Mouse (Mus musculus) left cerebral cortex, postnatal 25 days (tissue): ENCODE results near the gene Fibp. TPM values are rescaled to one million over a fixed set of nuclear protein-coding genes. Genes with fewer than 3 reads are reported as not detected.

Experiments used
- DNase-seq, 2 experiments: peaks; one replicate each; pipeline ENCODE4 v3.0.0; 2022; ENCODE audit warnings: low spot score in 2 of 2, mixed read lengths in 1 of 2
- intact Hi-C: fragments of 180-260 bp; cut with DNase I; formaldehyde crosslinking; loops from one replicate; pipeline ENCODE4 v1.15.1; 2025
- total RNA-seq, 2 experiments: library from RNA; stranded (reverse); gene quantifications; 2 replicates each; pipeline ENCODE4 v1.2.3; 2021

Gene Fibp
- total RNA-seq, 2 experiments from 2014 or later: 81.9 to 92.9 TPM

DNA sequence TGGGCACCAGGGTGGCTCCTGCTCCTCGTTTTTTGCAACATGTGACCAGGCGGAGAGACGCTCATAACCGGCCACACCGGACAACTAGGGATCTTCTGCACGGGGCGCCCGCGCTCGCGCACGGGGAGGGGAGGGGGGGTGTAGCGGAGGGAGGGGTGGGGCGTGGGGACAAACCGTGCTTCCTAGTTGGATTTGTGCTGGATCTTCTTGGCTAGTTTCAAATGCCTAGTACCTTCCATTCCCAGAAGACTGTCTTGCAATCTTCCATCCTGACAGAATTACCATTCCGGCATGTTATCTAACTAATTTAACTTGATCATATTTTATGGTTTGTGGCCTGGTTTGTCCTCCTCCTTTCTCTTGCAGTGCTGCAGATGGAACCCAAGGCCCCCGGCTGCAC lies 43.3 kb downstream of the Fibp start, which contains the start of gene 1700020D05Rik:
TSS of gene 1700020D05Rik (minus strand) at position 101 of the 400 bp plus-strand sequence.
- DNase-seq: no peak
- intact Hi-C loops: no loop called here

DNA sequence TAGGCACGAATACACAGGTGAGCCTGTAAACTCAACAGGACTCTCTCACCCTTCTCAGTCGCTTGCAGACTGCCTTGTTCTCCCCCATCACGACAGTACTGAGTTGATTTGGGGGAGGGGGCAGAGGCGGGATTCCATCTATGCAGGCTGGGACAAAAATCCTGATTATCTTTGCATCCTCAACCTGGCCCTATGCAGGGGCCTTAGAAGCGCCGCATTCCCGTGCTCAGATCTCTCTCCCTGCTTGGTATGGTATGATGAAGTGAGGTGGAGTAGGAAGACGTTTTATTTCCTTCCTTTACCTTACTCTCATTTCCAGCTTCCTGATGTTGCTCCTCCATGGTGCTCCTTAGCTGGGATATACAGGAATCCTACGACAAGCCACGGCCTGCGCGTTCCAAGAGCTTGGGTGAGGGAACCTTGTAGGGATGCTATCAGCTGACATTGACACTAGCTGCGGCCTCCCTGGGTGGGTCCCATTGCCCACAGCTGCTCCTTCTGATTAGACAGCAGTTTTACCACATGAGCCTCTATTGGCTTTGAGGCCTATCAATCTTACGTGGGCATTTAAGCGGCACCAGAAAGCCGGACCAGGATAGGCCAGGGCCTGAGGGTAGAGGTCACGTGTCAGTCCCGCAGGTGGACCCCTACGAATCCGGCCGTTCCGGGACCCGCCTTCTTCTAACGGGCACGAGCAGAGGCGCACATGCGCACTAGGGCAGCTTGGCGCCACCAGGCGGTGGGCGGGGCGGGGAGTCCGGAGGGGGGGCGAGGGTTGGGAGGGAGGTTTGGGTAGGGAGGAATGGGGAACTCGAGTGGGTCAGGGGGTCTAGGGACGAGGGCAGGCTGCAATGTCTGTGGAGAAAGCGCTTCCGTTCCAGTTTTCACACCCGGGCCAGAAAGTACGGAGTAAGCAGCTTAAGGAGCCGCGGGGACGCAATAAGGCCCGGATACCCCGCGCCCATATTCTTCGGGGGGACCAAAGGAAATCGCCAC lies 49.9 kb downstream of the Fibp start, which contains the start of gene Snx32:
TSS of gene Snx32 (minus strand) at position 508 of the 996 bp plus-strand sequence.
- intact Hi-C loops: loop anchor here (2.0 kb wide), 1 partner anchor 20 kb away; the partner anchor contains the start of gene Cfl1
- peak; percentile 100 for DNase-seq

GRCm38 (mm10) chr19:5511074-5511632 lies 50.7 kb downstream of the Fibp start:
- no peak for DNase-seq
- intact Hi-C loops: loop anchor here (2.0 kb wide), 1 partner anchor 20 kb away; the partner anchor contains the start of gene Cfl1

- intact Hi-C loops: no loop called here
- no peak for DNase-seq
Measured at GRCm38 (mm10) chr19:5512091-5513004, 51.9 kb downstream of the Fibp start.

GRCm38 (mm10) chr19:5513005-5513349 lies 52.6 kb downstream of the Fibp start:
- intact Hi-C loops: no loop called here
- no peak for DNase-seq

Other genes with a start within 250 kb of the Fibp start
- gene Pacs1, start 187.5 kb upstream of the Fibp start, total RNA-seq: 10 to 100 TPM; 60.3 to 62.2 TPM
- gene Sf3b2, start 165.2 kb upstream of the Fibp start, total RNA-seq: 100 to 1,000 TPM; 196 to 198 TPM
- 10 to 100 TPM; 84.3 to 92.4 TPM for gene Gal3st3, start 162.3 kb upstream of the Fibp start, total RNA-seq
- not detected for gene Catsper1, start 124.9 kb upstream of the Fibp start, total RNA-seq
- 10 to 100 TPM; 21.2 to 23.9 TPM for gene Cst6, start 111.0 kb upstream of the Fibp start, total RNA-seq
- gene Eif1ad, start 93.9 kb upstream of the Fibp start, total RNA-seq: 10 to 100 TPM; 24.9 to 25.6 TPM
- gene Banf1, start 93.4 kb upstream of the Fibp start, total RNA-seq: 10 to 100 TPM; 83.4 to 84.4 TPM
- 10 to 100 TPM; 87.9 to 92.8 TPM for gene Sart1, start 71.9 kb upstream of the Fibp start, total RNA-seq
- gene Tsga10ip, start 58.1 kb upstream of the Fibp start, total RNA-seq: not detected
- gene Drap1, start 35.6 kb upstream of the Fibp start, total RNA-seq: 100 to 1,000 TPM; 197 to 233 TPM
- gene AI837181, start 35.5 kb upstream of the Fibp start, total RNA-seq: 10 to 100 TPM; 70.2 to 73.3 TPM
- not detected for gene Fosl1, start 13.1 kb upstream of the Fibp start, total RNA-seq
- gene Ccdc85b, start 2.7 kb upstream of the Fibp start, total RNA-seq: 10 to 100 TPM; 26.4 to 27.9 TPM
- under 1 TPM; 0.73 to 0.80 TPM for gene Ctsw, start 7.9 kb downstream of the Fibp start, total RNA-seq
- 10 to 100 TPM; 15.2 to 16.4 TPM for gene Efemp2, start 13.3 kb downstream of the Fibp start, total RNA-seq
- gene Mus81, start 27.8 kb downstream of the Fibp start, total RNA-seq: 10 to 100 TPM; 30.7 to 30.9 TPM
- gene Cfl1, start 29.8 kb downstream of the Fibp start, total RNA-seq: 1,000 to 10,000 TPM; 1,474 to 1,552 TPM
- gene 1700020D05Rik, start 43.2 kb downstream of the Fibp start, total RNA-seq: 1 to 10 TPM; 5.1 to 7.7 TPM
- 10 to 100 TPM; 80.4 to 81.0 TPM for gene Snx32, start 49.9 kb downstream of the Fibp start, total RNA-seq
- not detected for gene Ovol1, start 100.0 kb downstream of the Fibp start, total RNA-seq
- 1 to 10 TPM; 5.2 to 6.4 TPM for gene Ap5b1, start 107.4 kb downstream of the Fibp start, total RNA-seq
- 10 to 100 TPM; 68.0 to 82.1 TPM for gene Rnaseh2c, start 141.3 kb downstream of the Fibp start, total RNA-seq
- 10 to 100 TPM; 83.9 to 93.4 TPM for gene Kat5, start 149.6 kb downstream of the Fibp start, total RNA-seq
- 10 to 100 TPM; 20.5 to 20.6 TPM for gene Rela, start 176.9 kb downstream of the Fibp start, total RNA-seq
- 10 to 100 TPM; 14.5 to 18.7 TPM for gene Sipa1, start 203.1 kb downstream of the Fibp start, total RNA-seq
- gene Map3k11, start 228.1 kb downstream of the Fibp start, total RNA-seq: 10 to 100 TPM; 16.1 to 17.2 TPM
- gene Pcnx3, start 228.3 kb downstream of the Fibp start, total RNA-seq: 10 to 100 TPM; 63.6 to 67.9 TPM
- not detected for gene Kcnk7, start 243.8 kb downstream of the Fibp start, total RNA-seq